Mouse (Mus musculus) cerebellum, adult 2 months (tissue): ENCODE results near the gene Edaradd.

Source experiments
- CTCF ChIP-seq: fragments of 200-500 bp; IDR thresholded peaks from 2 replicates; pipeline ENCODE4 v1.5.1; 2011; ENCODE audit warnings: low read depth, mild to moderate bottlenecking, control low read depth, low read length, moderate library complexity, borderline replicate concordance; ENCODE audit not compliant: insufficient read depth
- POLR2A ChIP-seq: fragments of 200-500 bp; IDR thresholded peaks from 2 replicates; pipeline ENCODE4 v1.6.1; 2011; ENCODE audit warnings: low read length, control low read depth, borderline replicate concordance; ENCODE audit not compliant: insufficient read depth

DNA sequence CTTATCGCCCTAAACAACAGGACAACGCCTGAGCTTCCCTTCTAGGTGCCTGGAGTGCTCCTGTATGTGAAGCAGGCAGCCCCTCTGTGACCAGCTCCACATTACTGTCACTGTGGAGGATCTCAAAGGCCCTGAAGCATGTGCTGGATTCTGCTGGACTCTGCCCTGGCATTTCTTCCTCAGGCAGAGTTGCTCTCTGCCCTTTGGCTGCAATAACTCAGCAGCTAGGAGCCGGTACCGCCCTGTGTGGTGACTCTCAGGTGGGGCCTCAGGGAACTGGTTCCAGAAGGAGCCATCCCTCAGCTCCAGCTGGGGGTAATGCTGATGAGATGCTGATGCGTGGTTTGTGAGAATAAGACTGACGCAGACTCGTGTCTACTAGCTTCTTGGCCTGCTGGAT is 63.5 kb downstream of the Edaradd start:
- no peak for TF ChIP-seq CTCF
- no peak for TF ChIP-seq POLR2A
